Mouse (Mus musculus) cerebellum, adult 2 months (tissue): ENCODE data around the gene Elmo2. TPM values are rescaled to one million over a fixed set of nuclear protein-coding genes. Genes with fewer than 3 reads are reported as not detected.
A peak's percentile ranks its signal among the peaks of the same experiment; 100 is the strongest.

Experiments used
- DNase-seq, 2 experiments: peaks; one replicate each; pipeline ENCODE4 v3.0.0; 2021
- H3K27ac ChIP-seq: fragments of 200-500 bp; 2 replicates; pipeline ENCODE4 v1.5.1; 2012; ENCODE audit warnings: low read length, control low read depth, inconsistent platforms; ENCODE audit not compliant: insufficient read depth
- H3K27me3 ChIP-seq: fragments of 200-500 bp; 2 replicates; pipeline ENCODE4 v1.6.1; 2012; ENCODE audit warnings: inconsistent platforms, mild to moderate bottlenecking, low read length, moderate library complexity; ENCODE audit not compliant: control insufficient read depth, insufficient read depth
- H3K4me1 ChIP-seq: fragments of 200-500 bp; 2 replicates; pipeline ENCODE4 v1.6.1; 2011; ENCODE audit warnings: low read length; ENCODE audit not compliant: control insufficient read depth, insufficient read depth
- H3K4me3 ChIP-seq: fragments of 200-500 bp; replicated peaks from 2 replicates; pipeline ENCODE3; 2011; ENCODE audit warnings: mild to moderate bottlenecking, low read depth, low read length, control low read depth; ENCODE audit not compliant: insufficient read depth
- CTCF ChIP-seq: fragments of 200-500 bp; IDR thresholded peaks from 2 replicates; pipeline ENCODE4 v1.5.1; 2011; ENCODE audit warnings: low read depth, mild to moderate bottlenecking, control low read depth, low read length, moderate library complexity, borderline replicate concordance; ENCODE audit not compliant: insufficient read depth
- POLR2A ChIP-seq: fragments of 200-500 bp; IDR thresholded peaks from 2 replicates; pipeline ENCODE4 v1.6.1; 2011; ENCODE audit warnings: low read length, control low read depth, borderline replicate concordance; ENCODE audit not compliant: insufficient read depth
- WGBS: fragments of 180-500 bp; shearing (Covaris S2); methylation state at CpG from one replicate; pipeline ENCODE4 v1.1.7; 2018; 5-methylcytosine and 5-hydroxymethylcytosine counted together
- polyA plus RNA-seq: library from polyadenylated mRNA; depleted of rRNA; stranded (reverse); fragments of >200 nt; gene quantifications from 2 replicates; pipeline ENCODE4 v1.2.3, GENCODE M21; 2012

The Elmo2 gene
- polyA plus RNA-seq, 1 experiment, result 187 TPM

GRCm38 (mm10) chr2:165277188-165277740 lies 49.0 kb downstream of the Elmo2 start:
- Histone ChIP-seq H3K4me1 (peaks cover 50% of the 10 kb centered on the region), H3K27me3 (no peaks in the 10 kb centered on the region), H3K27ac (no peak overlapping the region), H3K4me3 (no peak overlapping the region)
- 71% methylated on average over 5 of the region's 5 CpGs for WGBS
- TF ChIP-seq POLR2A (no peak), CTCF (no peak)
- DNase-seq, result no peak

- H3K27ac ChIP-seq, result no peak overlapping the region
- no peak overlapping the region for H3K4me3 ChIP-seq
- no peaks in the 10 kb centered on the region for H3K27me3 ChIP-seq
- WGBS, result 3% methylated on average over 8 of the region's 8 CpGs
- H3K4me1 ChIP-seq, result peaks cover 36% of the 10 kb centered on the region
- TF ChIP-seq POLR2A (no peak), CTCF (peak; percentile 93)
- peak; percentile 90 to 92 for DNase-seq
Observed at GRCm38 (mm10) chr2:165275824-165276223, 50.5 kb downstream of the Elmo2 start.

- Histone ChIP-seq H3K27ac (no peak overlapping the region), H3K27me3 (no peaks in the 10 kb centered on the region), H3K4me3 (no peak overlapping the region), H3K4me1 (peaks cover 35% of the 10 kb centered on the region)
- TF ChIP-seq CTCF (no peak), POLR2A (0 out of 2 replicates have a peak, but pooled peaks have one; percentile 12)
- peak in 1 of 2 experiments; percentile 19 for DNase-seq
- WGBS, result 30% methylated on average over 8 of the region's 8 CpGs
Observed at GRCm38 (mm10) chr2:165275124-165275640, 51.1 kb downstream of the Elmo2 start.

GRCm38 (mm10) chr2:165273589-165273988 lies 52.7 kb downstream of the Elmo2 start:
- WGBS, result 69% methylated on average over 4 of the region's 4 CpGs
- Histone ChIP-seq H3K27ac (no peak overlapping the region), H3K4me1 (peaks cover 35% of the 10 kb centered on the region), H3K4me3 (no peak overlapping the region), H3K27me3 (no peaks in the 10 kb centered on the region)
- TF ChIP-seq POLR2A (no peak), CTCF (no peak)
- DNase-seq, result no peak

- DNase-seq, result no peak
- H3K4me1 ChIP-seq, result peaks cover 18% of the 10 kb centered on the region
- H3K27me3 ChIP-seq, result no peaks in the 10 kb centered on the region
- TF ChIP-seq POLR2A (no peak), CTCF (no peak)
- H3K27ac ChIP-seq, result no peak overlapping the region
- no peak overlapping the region for H3K4me3 ChIP-seq
- 55% methylated on average over 8 of the region's 8 CpGs for WGBS
Observed at GRCm38 (mm10) chr2:165271326-165271725, 55.0 kb downstream of the Elmo2 start.

GRCm38 (mm10) chr2:165270858-165271257 lies 55.4 kb downstream of the Elmo2 start:
- no peak overlapping the region for H3K27ac ChIP-seq

GRCm38 (mm10) chr2:165266739-165267138 lies 59.5 kb downstream of the Elmo2 start:
- Histone ChIP-seq H3K4me3 (no peak overlapping the region), H3K27me3 (no peaks in the 10 kb centered on the region), H3K27ac (no peak overlapping the region), H3K4me1 (peaks cover 18% of the 10 kb centered on the region)
- no peak for TF ChIP-seq POLR2A
- no peak for TF ChIP-seq CTCF
- no peak for DNase-seq
- 56% methylated on average over 12 of the region's 12 CpGs for WGBS

More at GRCm38 (mm10) chr2:165270858-165271257, 55.4 kb downstream of the Elmo2 start:
- no peak for TF ChIP-seq POLR2A
- H3K27me3 ChIP-seq, result no peaks in the 10 kb centered on the region
- WGBS, result 84% methylated on average over 7 of the region's 7 CpGs
- no peak for DNase-seq
- no peak overlapping the region for H3K4me3 ChIP-seq
- H3K4me1 ChIP-seq, result peaks cover 16% of the 10 kb centered on the region

GRCm38 (mm10) chr2:165263861-165264260 lies 62.4 kb downstream of the Elmo2 start:
- peaks cover 29% of the 10 kb centered on the region for H3K4me1 ChIP-seq
- DNase-seq, result no peak
- WGBS, result 58% methylated on average over 7 of the region's 7 CpGs
- no peak overlapping the region for H3K27ac ChIP-seq
- no peaks in the 10 kb centered on the region for H3K27me3 ChIP-seq
- H3K4me3 ChIP-seq, result no peak overlapping the region
- no peak for TF ChIP-seq CTCF
- TF ChIP-seq POLR2A, result no peak
